Mouse (Mus musculus) heart, embryonic 11.5 days (tissue): ENCODE results near the gene Aco1. TPM values are rescaled to one million over a fixed set of nuclear protein-coding genes. Genes with fewer than 3 reads are reported as not detected.
"Not testable (repeated sequence)": the region's sequence is repeated elsewhere in the genome, so short reads cannot be mapped to it uniquely, and the experiment has no call there.

Experiments
- ATAC-seq: fragments of 200-750 bp; cut with Nextera tagmentation; replicated peaks from 2 replicates; pipeline ENCODE4 v1.8.0; 2017; ENCODE audit warnings: moderate library complexity; ENCODE audit not compliant: insufficient number of reproducible peaks, low FRiP score, low TSS enrichment
- H3K27ac ChIP-seq: fragments of 300-500 bp; sonication (generic); 2 replicates; pipeline ENCODE4 v1.5.1; 2014; ENCODE audit warnings: mild to moderate bottlenecking, low read depth, low read length
- H3K27me3 ChIP-seq: fragments of 300-500 bp; sonication (generic); 2 replicates; pipeline ENCODE4 v1.6.1; 2014; ENCODE audit warnings: mild to moderate bottlenecking, low read length, mixed read lengths; ENCODE audit not compliant: control insufficient read depth, insufficient read depth
- H3K36me3 ChIP-seq: fragments of 300-500 bp; sonication (generic); 2 replicates; pipeline ENCODE4 v1.6.1; 2014; ENCODE audit warnings: mild to moderate bottlenecking, low read length, moderate library complexity, mixed read lengths; ENCODE audit not compliant: control insufficient read depth, insufficient read depth
- H3K4me1 ChIP-seq: fragments of 300-500 bp; sonication (generic); 2 replicates; pipeline ENCODE4 v1.6.1; 2014; ENCODE audit warnings: low read length; ENCODE audit not compliant: control insufficient read depth, insufficient read depth
- H3K4me2 ChIP-seq: fragments of 300-500 bp; sonication (generic); 2 replicates; pipeline ENCODE4 v1.6.1; 2014; ENCODE audit warnings: mild to moderate bottlenecking, moderate library complexity
- H3K4me3 ChIP-seq: fragments of 300-500 bp; sonication (generic); 2 replicates; pipeline ENCODE4 v1.5.1; 2014; ENCODE audit warnings: low read depth, low read length
- H3K9ac ChIP-seq: fragments of 300-500 bp; sonication (generic); 2 replicates; pipeline ENCODE4 v1.6.1; 2014; ENCODE audit warnings: mild to moderate bottlenecking, low read depth, low read length, moderate library complexity
- H3K9me3 ChIP-seq: fragments of 300-500 bp; sonication (generic); replicated peaks from 2 replicates; pipeline ENCODE4 v1.6.1; 2016; ENCODE audit warnings: low read length; ENCODE audit not compliant: control insufficient read depth
- WGBS: fragments of 180-500 bp; shearing (Covaris S2); extraction: QIAGEN DNeasy Blood & Tissue Kit; methylation state at CpG from one replicate; pipeline ENCODE4 v1.1.7; 2014; ENCODE audit not compliant: insufficient replicate concordance; 5-methylcytosine and 5-hydroxymethylcytosine counted together
- polyA plus RNA-seq: library from polyadenylated mRNA; unstranded; fragments of >200 nt; fragmentation: Nextera tagmentation; extraction: Ambion mirVana; gene quantifications from 2 replicates; pipeline ENCODE4 v1.2.1, GENCODE M21; 2014

Aco1 gene
- 32.1 and 33.0 TPM in 2 replicates for polyA plus RNA-seq

GRCm38 (mm10) chr4:40142743-40143532 is at the start of gene Aco1:
Gene Aco1, plus strand, starts transcription at chr4:40143081.
- H3K27me3 ChIP-seq: no peaks in the 10 kb centered on the region
- peak within 1 kb of the TSS; percentile 78 for H3K27ac ChIP-seq
- peak within 1 kb of the TSS; percentile 76 for H3K4me3 ChIP-seq
- ATAC-seq: peak; percentile 97
- H3K4me2 ChIP-seq: peak within 1 kb of the TSS; percentile 83
- no peaks in the 10 kb centered on the region for H3K9me3 ChIP-seq
- H3K9ac ChIP-seq: peak within 1 kb of the TSS; percentile 77
- WGBS: under 1% methylated on average over 41 of the region's 46 CpGs
- peaks cover 8% of the 10 kb centered on the region for H3K4me1 ChIP-seq
- H3K36me3 ChIP-seq: no peaks in the 10 kb centered on the region

- Histone ChIP-seq H3K27ac (no peak overlapping the region), H3K4me1 (no peaks in the 10 kb centered on the region), H3K27me3 (no peaks in the 10 kb centered on the region), H3K36me3 (no peaks in the 10 kb centered on the region), H3K9me3 (no peaks in the 10 kb centered on the region), H3K4me2 (no peak overlapping the region), H3K4me3 (no peak overlapping the region), H3K9ac (no peak overlapping the region)
- 75% methylated on average over 2 of the region's 2 CpGs for WGBS
- no peak for ATAC-seq
Measured at GRCm38 (mm10) chr4:40094974-40095373, 47.9 kb upstream of the Aco1 start.

GRCm38 (mm10) chr4:40102996-40103395 is 39.9 kb upstream of the Aco1 start:
- no peak for ATAC-seq

GRCm38 (mm10) chr4:40106004-40106536 is 36.8 kb upstream of the Aco1 start:
- no peaks in the 10 kb centered on the region for H3K27me3 ChIP-seq
- WGBS: 53% methylated on average over 8 of the region's 8 CpGs
- no peak for ATAC-seq
- no peak overlapping the region for H3K4me3 ChIP-seq
- no peak overlapping the region for H3K4me2 ChIP-seq
- no peak overlapping the region for H3K9ac ChIP-seq
- no peaks in the 10 kb centered on the region for H3K9me3 ChIP-seq
- no peaks in the 10 kb centered on the region for H3K4me1 ChIP-seq
- H3K27ac ChIP-seq: no peak overlapping the region
- no peaks in the 10 kb centered on the region for H3K36me3 ChIP-seq

More at GRCm38 (mm10) chr4:40102996-40103395, 39.9 kb upstream of the Aco1 start:
- Histone ChIP-seq H3K9ac (no peak overlapping the region), H3K27me3 (no peaks in the 10 kb centered on the region), H3K4me3 (no peak overlapping the region), H3K36me3 (no peaks in the 10 kb centered on the region), H3K27ac (no peak overlapping the region), H3K4me2 (no peak overlapping the region), H3K4me1 (no peaks in the 10 kb centered on the region), H3K9me3 (no peaks in the 10 kb centered on the region)
- WGBS: 74% methylated on average over 1 of the region's 1 CpGs

GRCm38 (mm10) chr4:40108030-40108429 is 34.9 kb upstream of the Aco1 start:
- H3K9ac ChIP-seq: no peak overlapping the region
- H3K4me3 ChIP-seq: no peak overlapping the region
- H3K9me3 ChIP-seq: no peaks in the 10 kb centered on the region
- no peak for ATAC-seq
- 79% methylated on average over 4 of the region's 4 CpGs for WGBS
- no peaks in the 10 kb centered on the region for H3K4me1 ChIP-seq
- H3K36me3 ChIP-seq: no peaks in the 10 kb centered on the region
- H3K27ac ChIP-seq: no peak overlapping the region
- H3K27me3 ChIP-seq: no peaks in the 10 kb centered on the region
- no peak overlapping the region for H3K4me2 ChIP-seq

GRCm38 (mm10) chr4:40113173-40113572 is 29.7 kb upstream of the Aco1 start:
- Histone ChIP-seq H3K4me2 (no peak overlapping the region), H3K4me3 (no peak overlapping the region), H3K27me3 (no peaks in the 10 kb centered on the region), H3K9ac (no peak overlapping the region), H3K27ac (no peak overlapping the region), H3K4me1 (no peaks in the 10 kb centered on the region), H3K36me3 (no peaks in the 10 kb centered on the region), H3K9me3 (no peaks in the 10 kb centered on the region)
- WGBS: 73% methylated on average over 1 of the region's 1 CpGs
- no peak for ATAC-seq

- WGBS: 65% methylated on average over 3 of the region's 3 CpGs
- Histone ChIP-seq H3K4me2 (no peak overlapping the region), H3K36me3 (no peaks in the 10 kb centered on the region), H3K4me1 (no peaks in the 10 kb centered on the region), H3K9ac (no peak overlapping the region), H3K27ac (no peak overlapping the region), H3K4me3 (no peak overlapping the region), H3K9me3 (no peaks in the 10 kb centered on the region), H3K27me3 (no peaks in the 10 kb centered on the region)
- ATAC-seq: no peak
Measured at GRCm38 (mm10) chr4:40121221-40121620, 21.7 kb upstream of the Aco1 start.

GRCm38 (mm10) chr4:40122291-40122690 is 20.6 kb upstream of the Aco1 start:
- H3K4me3 ChIP-seq, H3K9me3 ChIP-seq, H3K9ac ChIP-seq, H3K27me3 ChIP-seq, H3K4me2 ChIP-seq, H3K27ac ChIP-seq, H3K4me1 ChIP-seq, ATAC-seq, H3K36me3 ChIP-seq: not testable (repeated sequence)
- 91% methylated on average over 1 of the region's 1 CpGs for WGBS
